Mouse (Mus musculus) heart, embryonic 14.5 days (tissue): ENCODE measurements around the gene Casr. TPM values are rescaled to one million over a fixed set of nuclear protein-coding genes. Genes with fewer than 3 reads are reported as not detected.

Experiments used
- ATAC-seq: fragments of 200-750 bp; cut with Nextera tagmentation; 2 replicates; pipeline ENCODE4 v1.8.0; 2017; ENCODE audit warnings: low read depth, moderate TSS enrichment; ENCODE audit not compliant: insufficient number of reproducible peaks, insufficient read depth, low FRiP score
- H3K27ac ChIP-seq, 2 experiments: fragments of 200-500 bp in 1 of 2; fragments of 300-500 bp in 1 of 2; sonication (generic) in 1 of 2; replicated peaks in 1 of 2; 2 replicates each; pipeline ENCODE4 v1.5.1; 2012 to 2014; ENCODE audit warnings: low read depth in 2 of 2, low read length in 2 of 2, control low read depth in 1 of 2, mild to moderate bottlenecking in 1 of 2, mixed read lengths in 1 of 2; ENCODE audit not compliant: control insufficient read depth in 1 of 2, insufficient read depth in 1 of 2
- H3K27me3 ChIP-seq: fragments of 300-500 bp; sonication (generic); 2 replicates; pipeline ENCODE4 v1.6.1; 2014; ENCODE audit warnings: mild to moderate bottlenecking, low read length, control low read depth; ENCODE audit not compliant: control insufficient read depth, insufficient read depth
- H3K36me3 ChIP-seq: fragments of 300-500 bp; sonication (generic); 2 replicates; pipeline ENCODE4 v1.6.1; 2014; ENCODE audit warnings: mild to moderate bottlenecking, control low read depth, low read length, mixed read lengths; ENCODE audit not compliant: control insufficient read depth, insufficient read depth
- H3K4me1 ChIP-seq, 2 experiments: fragments of 200-500 bp in 1 of 2; fragments of 300-500 bp in 1 of 2; sonication (generic) in 1 of 2; 2 replicates each; pipeline ENCODE4 v1.6.1; 2012 to 2014; ENCODE audit warnings: low read length in 2 of 2, control low read depth in 1 of 2, mixed read lengths in 1 of 2; ENCODE audit not compliant: control insufficient read depth in 2 of 2, insufficient read depth in 2 of 2
- H3K4me2 ChIP-seq: fragments of 300-500 bp; sonication (generic); 2 replicates; pipeline ENCODE4 v1.6.1; 2014; ENCODE audit warnings: mild to moderate bottlenecking, low read length
- H3K4me3 ChIP-seq, 2 experiments: fragments of 200-500 bp in 1 of 2; fragments of 300-500 bp in 1 of 2; sonication (generic) in 1 of 2; 2 replicates each; pipeline ENCODE4 v1.5.1; 2012 to 2014; ENCODE audit warnings: low read length in 2 of 2, mild to moderate bottlenecking in 2 of 2, control low read depth in 1 of 2, low read depth in 1 of 2, moderate library complexity in 1 of 2; ENCODE audit not compliant: control insufficient read depth in 1 of 2, insufficient read depth in 1 of 2
- H3K9ac ChIP-seq: fragments of 300-500 bp; sonication (generic); 2 replicates; pipeline ENCODE4 v1.6.1; 2014; ENCODE audit warnings: mild to moderate bottlenecking, low read length
- H3K9me3 ChIP-seq: fragments of 300-500 bp; sonication (generic); 2 replicates; pipeline ENCODE4 v1.6.1; 2016; ENCODE audit warnings: low read length, control low read depth; ENCODE audit not compliant: control insufficient read depth
- WGBS: fragments of 180-500 bp; shearing (Covaris S2); extraction: QIAGEN DNeasy Blood & Tissue Kit; methylation state at CpG from one replicate; pipeline ENCODE4 v1.1.7; 2014; 5-methylcytosine and 5-hydroxymethylcytosine counted together
- polyA plus RNA-seq: library from polyadenylated mRNA; unstranded; fragments of >200 nt; fragmentation: Nextera tagmentation; extraction: Ambion mirVana; gene quantifications from 2 replicates; pipeline ENCODE4 v1.2.1, GENCODE M21; 2014

Casr gene
- polyA plus RNA-seq, 1 experiment from 2014 or later = not detected

DNA sequence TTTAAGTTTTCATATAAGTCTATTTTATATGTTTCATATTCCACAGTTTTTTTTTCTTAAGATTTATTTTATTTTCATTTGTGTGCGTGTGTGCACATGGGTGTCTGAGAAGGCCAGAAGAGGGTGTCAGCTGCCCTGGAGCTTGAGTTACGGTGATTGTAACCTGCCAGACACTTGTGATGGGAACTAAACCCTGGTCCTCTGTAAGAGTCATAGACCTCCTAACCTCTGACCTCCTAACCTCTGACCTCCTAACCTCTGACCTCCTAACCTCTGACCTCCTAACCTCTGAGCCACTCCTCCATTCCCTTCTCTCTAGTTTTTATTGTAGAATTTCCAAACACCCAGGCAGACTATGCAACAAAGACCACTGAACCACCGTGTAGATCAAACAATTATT lies 86.4 kb downstream of the Casr start:
- Histone ChIP-seq H3K4me3 (no peak overlapping the region), H3K4me1 (no peaks in the 10 kb centered on the region), H3K9ac (no peak overlapping the region), H3K4me2 (no peak overlapping the region), H3K36me3 (no peaks in the 10 kb centered on the region), H3K27ac (no peak overlapping the region), H3K9me3 (no peaks in the 10 kb centered on the region), H3K27me3 (no peaks in the 10 kb centered on the region)
- WGBS = 90% methylated on average over 3 of the region's 3 CpGs
- ATAC-seq = no peak

DNA sequence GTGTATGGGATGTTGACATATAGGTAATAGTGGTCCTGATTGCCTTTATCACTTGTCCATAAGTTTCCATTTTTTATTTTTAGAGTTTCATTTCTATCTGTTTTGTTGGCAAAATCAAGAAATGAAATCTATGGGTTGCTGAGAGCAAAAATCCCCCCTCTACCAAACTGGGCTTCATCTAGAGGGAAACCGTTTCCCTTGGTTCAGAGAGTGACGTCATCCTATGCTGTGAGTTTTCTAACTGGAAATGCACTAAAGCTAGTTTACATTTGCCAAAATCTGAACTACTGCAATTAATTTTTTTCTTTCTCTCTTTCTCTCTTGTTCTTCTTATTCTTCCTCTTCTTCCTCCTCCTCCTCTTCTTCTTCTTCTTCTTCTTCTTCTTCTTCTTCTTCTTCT lies 87.1 kb downstream of the Casr start:
- WGBS = 61% methylated on average over 2 of the region's 2 CpGs
- no peaks in the 10 kb centered on the region for H3K4me1 ChIP-seq
- no peak for ATAC-seq
- H3K4me3 ChIP-seq = no peak overlapping the region
- H3K27me3 ChIP-seq = no peaks in the 10 kb centered on the region
- no peak overlapping the region for H3K27ac ChIP-seq
- H3K36me3 ChIP-seq = no peaks in the 10 kb centered on the region
- no peaks in the 10 kb centered on the region for H3K9me3 ChIP-seq
- H3K9ac ChIP-seq = no peak overlapping the region
- H3K4me2 ChIP-seq = no peak overlapping the region

DNA sequence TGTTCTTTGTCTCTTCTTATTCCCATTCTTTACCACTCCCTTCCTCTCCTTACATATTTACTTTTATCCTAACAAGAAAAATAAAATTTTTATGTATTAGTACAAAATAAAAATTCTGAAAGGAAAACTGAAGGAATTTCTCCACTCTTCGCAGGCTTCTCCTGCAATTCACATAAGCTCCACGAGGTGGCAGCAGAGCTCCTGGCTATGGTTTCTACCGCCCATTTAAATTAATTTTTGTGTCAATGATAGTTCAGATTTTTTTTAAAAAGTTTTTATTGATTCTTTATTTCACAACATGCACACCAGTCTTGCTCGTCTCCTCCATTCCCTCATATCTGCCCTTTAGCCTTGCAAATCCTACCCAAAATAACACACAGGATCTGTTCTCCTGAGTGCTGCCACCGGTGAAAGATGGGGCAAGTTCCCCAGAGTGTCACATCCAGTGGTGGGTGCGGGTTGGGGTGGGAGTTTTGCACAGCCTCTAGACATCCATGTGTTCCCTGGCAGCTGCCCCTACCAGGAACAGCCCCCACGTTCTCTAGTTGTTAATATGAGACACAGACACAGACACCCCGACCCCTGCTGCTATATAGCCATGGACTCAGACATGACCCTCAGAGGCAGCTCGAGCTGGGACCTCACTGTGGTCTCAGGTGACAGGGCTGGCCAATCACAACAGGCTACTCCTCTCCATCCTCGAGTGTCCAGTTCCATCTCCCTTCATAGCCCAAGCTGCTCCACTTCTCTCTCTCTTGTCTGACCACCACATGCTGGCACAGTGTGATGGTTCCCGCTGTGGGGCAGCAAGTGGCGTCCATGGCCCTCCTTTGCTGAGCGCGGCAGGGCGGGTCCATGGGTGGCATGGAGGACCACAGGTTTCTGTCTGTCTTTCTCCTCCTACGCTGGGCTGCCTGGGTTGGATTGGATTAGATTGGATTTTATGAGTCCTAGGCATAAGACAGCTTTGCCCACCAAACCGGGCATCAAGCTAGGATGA lies 88.4 kb downstream of the Casr start:
- Histone ChIP-seq H3K4me3 (no peak overlapping the region), H3K9me3 (0 out of 2 replicates have a peak, but pooled peaks cover 2% of the 10 kb centered on the region), H3K9ac (no peak overlapping the region), H3K4me2 (no peak overlapping the region), H3K27ac (no peak overlapping the region), H3K27me3 (no peaks in the 10 kb centered on the region), H3K4me1 (no peaks in the 10 kb centered on the region), H3K36me3 (no peaks in the 10 kb centered on the region)
- WGBS = 43% methylated on average over 17 of the region's 17 CpGs
- no peak for ATAC-seq

DNA sequence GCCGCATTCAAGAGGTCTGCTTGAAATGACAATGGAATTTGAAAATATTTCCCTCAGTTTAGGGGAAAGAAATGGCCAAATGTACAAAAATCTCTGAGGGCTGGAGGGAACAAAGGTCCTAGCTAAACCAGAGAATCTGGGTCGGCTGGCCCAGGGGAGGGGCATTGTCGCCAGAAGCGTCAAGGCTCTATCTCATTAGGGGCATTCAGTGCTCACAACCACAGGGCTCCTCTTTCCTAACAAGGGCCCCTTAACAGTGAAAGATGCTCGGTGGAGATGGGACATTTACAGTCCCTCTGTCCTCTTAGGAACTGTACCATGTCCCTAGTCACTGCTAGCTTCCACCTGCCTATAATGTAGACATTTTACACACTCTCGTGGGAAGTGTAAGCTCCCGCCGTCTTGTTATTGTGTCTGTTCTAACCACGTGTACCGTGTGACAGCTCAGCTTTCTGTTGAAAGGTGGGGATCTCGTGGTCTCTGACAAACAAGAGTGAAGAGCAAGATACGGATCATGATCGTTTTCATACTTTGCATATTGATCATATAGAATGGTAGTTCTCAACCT lies 90.8 kb downstream of the Casr start:
- no peak for ATAC-seq
- Histone ChIP-seq H3K4me2 (no peak overlapping the region), H3K4me3 (no peak overlapping the region), H3K36me3 (no peaks in the 10 kb centered on the region), H3K4me1 (no peaks in the 10 kb centered on the region), H3K9ac (no peak overlapping the region), H3K9me3 (0 out of 2 replicates have a peak, but pooled peaks cover 2% of the 10 kb centered on the region), H3K27ac (no peak overlapping the region), H3K27me3 (no peaks in the 10 kb centered on the region)
- 54% methylated on average over 13 of the region's 13 CpGs for WGBS

DNA sequence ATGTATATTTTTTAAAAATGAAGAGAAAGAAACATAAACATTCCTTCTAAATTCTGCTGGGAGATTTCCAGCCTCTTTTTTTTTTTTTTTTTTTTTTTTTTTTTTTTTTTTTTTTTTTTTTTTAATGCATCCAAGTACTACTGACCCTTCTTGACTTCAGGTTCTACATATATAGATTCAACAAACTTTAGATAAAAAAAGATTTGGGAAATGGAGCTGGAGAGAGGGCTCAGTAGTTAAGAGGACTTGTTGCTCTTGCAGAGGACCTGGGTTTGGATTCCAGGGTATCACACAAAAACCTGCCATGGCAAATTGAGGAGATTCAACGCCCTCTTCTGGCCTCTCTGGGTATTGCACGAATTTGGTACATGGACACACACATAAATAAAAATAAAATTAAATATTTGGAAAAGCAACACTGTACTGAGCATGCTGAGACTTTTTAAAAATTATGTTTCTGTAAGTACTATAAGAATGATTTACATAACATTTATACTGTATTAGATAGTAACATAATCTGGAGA lies 91.9 kb downstream of the Casr start:
- no peak overlapping the region for H3K4me3 ChIP-seq
- WGBS = 3% methylated on average over 2 of the region's 2 CpGs
- ATAC-seq = no peak
- no peaks in the 10 kb centered on the region for H3K36me3 ChIP-seq
- H3K27me3 ChIP-seq = no peaks in the 10 kb centered on the region
- H3K9ac ChIP-seq = no peak overlapping the region
- no peaks in the 10 kb centered on the region for H3K4me1 ChIP-seq
- H3K27ac ChIP-seq = no peak overlapping the region
- no peak overlapping the region for H3K4me2 ChIP-seq
- 0 out of 2 replicates have a peak, but pooled peaks cover 2% of the 10 kb centered on the region for H3K9me3 ChIP-seq

DNA sequence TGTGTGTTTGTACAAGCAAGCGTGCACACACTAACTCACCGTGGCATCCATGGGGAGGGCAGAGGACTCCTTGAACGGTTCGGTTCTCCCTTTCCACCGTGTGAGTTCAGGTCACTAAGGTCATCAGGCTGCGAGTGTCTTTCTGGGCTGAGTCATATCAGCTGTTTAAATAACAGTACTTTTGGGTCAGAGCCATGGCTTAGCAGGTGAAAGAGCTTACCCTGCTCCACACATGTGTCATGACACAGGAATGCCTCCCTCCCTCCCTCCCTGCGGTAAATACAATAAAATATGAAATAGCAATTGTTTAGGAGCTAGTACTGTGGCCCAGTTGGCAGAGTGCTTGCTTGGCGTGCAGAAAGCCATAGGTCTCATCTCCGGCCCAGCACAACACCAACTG lies 92.6 kb downstream of the Casr start:
- H3K27me3 ChIP-seq = no peaks in the 10 kb centered on the region
- no peak for ATAC-seq
- H3K4me1 ChIP-seq = no peaks in the 10 kb centered on the region
- H3K4me3 ChIP-seq = no peak overlapping the region
- H3K36me3 ChIP-seq = no peaks in the 10 kb centered on the region
- no peak overlapping the region for H3K4me2 ChIP-seq
- H3K9ac ChIP-seq = no peak overlapping the region
- 0 out of 2 replicates have a peak, but pooled peaks cover 2% of the 10 kb centered on the region for H3K9me3 ChIP-seq
- H3K27ac ChIP-seq = no peak overlapping the region
- 76% methylated on average over 9 of the region's 9 CpGs for WGBS

DNA sequence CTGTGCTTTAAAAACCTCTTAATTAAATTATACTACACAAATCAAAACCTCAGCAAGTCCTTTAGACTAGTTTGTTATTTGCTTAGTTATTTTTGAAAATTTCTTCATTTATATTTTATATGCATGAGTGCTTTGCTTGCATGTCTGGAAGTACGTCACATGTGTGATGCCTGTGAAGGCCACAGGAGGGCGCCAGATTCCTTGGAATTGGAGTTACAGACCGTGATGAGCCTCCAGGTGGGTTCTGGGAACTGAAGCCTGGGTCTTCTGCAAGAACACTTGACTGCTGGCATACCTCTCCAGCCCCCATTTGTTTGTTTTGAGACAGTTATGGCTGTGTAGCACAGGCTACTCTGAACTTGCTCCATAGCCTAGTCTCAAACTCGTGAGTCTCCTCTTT lies 93.1 kb downstream of the Casr start:
- Histone ChIP-seq H3K27ac (no peak overlapping the region), H3K36me3 (no peaks in the 10 kb centered on the region), H3K27me3 (no peaks in the 10 kb centered on the region), H3K9ac (no peak overlapping the region), H3K4me3 (no peak overlapping the region), H3K4me1 (no peaks in the 10 kb centered on the region), H3K4me2 (no peak overlapping the region), H3K9me3 (0 out of 2 replicates have a peak, but pooled peaks cover 2% of the 10 kb centered on the region)
- 70% methylated on average over 4 of the region's 4 CpGs for WGBS
- ATAC-seq = no peak
